Mouse (Mus musculus) liver, embryonic 15.5 days (tissue): Measurements from ENCODE around the gene Ovol1. TPM values are rescaled to one million over a fixed set of nuclear protein-coding genes. Genes with fewer than 3 reads are reported as not detected.

Source experiments
- ATAC-seq: fragments of 200-750 bp; cut with Nextera tagmentation; 2 replicates; pipeline ENCODE4 v1.8.0; 2017; ENCODE audit warnings: moderate number of reproducible peaks, mild to moderate bottlenecking, moderate library complexity; ENCODE audit not compliant: insufficient read depth
- H3K27ac ChIP-seq: fragments of 300-500 bp; sonication (generic); replicated peaks from 2 replicates; pipeline ENCODE4 v1.5.1; 2015; ENCODE audit warnings: mild to moderate bottlenecking, inconsistent platforms
- H3K27me3 ChIP-seq: fragments of 300-500 bp; sonication (generic); 2 replicates; pipeline ENCODE4 v1.6.1; 2015; ENCODE audit warnings: mild to moderate bottlenecking, inconsistent platforms
- H3K36me3 ChIP-seq: fragments of 300-500 bp; sonication (generic); replicated peaks from 2 replicates; pipeline ENCODE4 v1.6.1; 2015; ENCODE audit warnings: moderate library complexity, mild to moderate bottlenecking, inconsistent platforms
- H3K4me1 ChIP-seq: fragments of 300-500 bp; sonication (generic); replicated peaks from 2 replicates; pipeline ENCODE4 v1.6.1; 2015; ENCODE audit warnings: inconsistent platforms
- H3K4me2 ChIP-seq: fragments of 300-500 bp; sonication (generic); 2 replicates; pipeline ENCODE4 v1.6.1; 2015; ENCODE audit warnings: moderate library complexity, mild to moderate bottlenecking, inconsistent platforms
- H3K4me3 ChIP-seq: fragments of 300-500 bp; sonication (generic); replicated peaks from 2 replicates; pipeline ENCODE4 v1.5.1; 2015; ENCODE audit warnings: mild to moderate bottlenecking, inconsistent platforms
- H3K9ac ChIP-seq: fragments of 300-500 bp; sonication (generic); 2 replicates; pipeline ENCODE4 v1.6.1; 2015; ENCODE audit warnings: moderate library complexity, mild to moderate bottlenecking, inconsistent platforms
- H3K9me3 ChIP-seq: fragments of 300-500 bp; sonication (generic); replicated peaks from 2 replicates; pipeline ENCODE4 v1.6.1; 2016; ENCODE audit warnings: inconsistent platforms
- WGBS: fragments of 180-500 bp; shearing (Covaris S2); methylation state at CpG from one replicate; pipeline ENCODE4 v1.1.7; 2015; ENCODE audit warnings: mixed read lengths; ENCODE audit not compliant: insufficient replicate concordance; 5-methylcytosine and 5-hydroxymethylcytosine counted together
- polyA plus RNA-seq: library from polyadenylated mRNA; unstranded; fragments of >200 nt; fragmentation: Nextera tagmentation; extraction: Ambion mirVana; gene quantifications from 2 replicates; pipeline ENCODE4 v1.2.1, GENCODE M21; 2015

The Ovol1 gene
- polyA plus RNA-seq, 1 experiment from 2014 or later = not detected

GRCm38 (mm10) chr19:5568470-5569140 is 8.2 kb upstream of the Ovol1 start:
- peak; percentile 12 for ATAC-seq
- WGBS = 3% methylated on average over 27 of the region's 27 CpGs
- Histone ChIP-seq H3K4me3 (peak overlapping the region; percentile 81), H3K27ac (peak overlapping the region; percentile 93), H3K27me3 (peaks cover 35% of the 10 kb centered on the region), H3K9me3 (no peaks in the 10 kb centered on the region), H3K4me1 (peaks cover 43% of the 10 kb centered on the region), H3K4me2 (peak overlapping the region; percentile 98), H3K9ac (peak overlapping the region; percentile 81), H3K36me3 (peaks cover 13% of the 10 kb centered on the region)

- Histone ChIP-seq H3K9me3 (no peaks in the 10 kb centered on the region), H3K4me3 (peak within 1 kb of the TSS; percentile 81), H3K4me1 (peaks cover 42% of the 10 kb centered on the region), H3K27me3 (peaks cover 43% of the 10 kb centered on the region), H3K36me3 (peaks cover 13% of the 10 kb centered on the region), H3K4me2 (peak within 1 kb of the TSS; percentile 98), H3K9ac (peak within 1 kb of the TSS; percentile 81), H3K27ac (peak within 1 kb of the TSS; percentile 93)
- under 1% methylated on average over 100 of the region's 102 CpGs for WGBS
- ATAC-seq = peak; percentile 86
Observed at GRCm38 (mm10) chr19:5567534-5568469, 7.4 kb upstream of the Ovol1 start, which contains the start of gene Ap5b1. Gene Ap5b1 (plus strand): TSS chr19:5568025.

DNA sequence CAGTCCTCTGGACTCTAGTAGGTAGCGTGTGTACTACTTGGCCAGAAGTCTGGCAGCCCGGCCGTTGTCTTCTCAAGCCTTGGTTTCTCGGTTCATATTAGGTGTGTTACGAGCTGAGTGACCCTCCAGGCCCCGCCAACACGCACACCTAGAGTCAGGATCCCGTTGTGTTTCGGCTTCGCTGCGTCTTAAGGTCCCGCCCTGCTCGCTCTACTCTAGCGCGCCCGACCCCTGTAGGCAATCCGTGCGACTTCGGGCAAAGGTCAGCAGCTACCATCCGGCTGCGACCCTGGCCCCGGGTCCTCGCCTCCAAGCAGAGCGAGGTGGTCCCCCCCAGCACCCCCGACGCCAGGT is 6.7 kb upstream of the Ovol1 start:
- 2% methylated on average over 26 of the region's 26 CpGs for WGBS
- peaks cover 36% of the 10 kb centered on the region for H3K4me1 ChIP-seq
- peaks cover 49% of the 10 kb centered on the region for H3K27me3 ChIP-seq
- peaks cover 13% of the 10 kb centered on the region for H3K36me3 ChIP-seq
- H3K4me2 ChIP-seq = peak overlapping the region; percentile 98
- peak overlapping the region; percentile 93 for H3K27ac ChIP-seq
- H3K9ac ChIP-seq = peak overlapping the region; percentile 81
- H3K9me3 ChIP-seq = no peaks in the 10 kb centered on the region
- peak; percentile 23 for ATAC-seq
- peak overlapping the region; percentile 81 for H3K4me3 ChIP-seq

DNA sequence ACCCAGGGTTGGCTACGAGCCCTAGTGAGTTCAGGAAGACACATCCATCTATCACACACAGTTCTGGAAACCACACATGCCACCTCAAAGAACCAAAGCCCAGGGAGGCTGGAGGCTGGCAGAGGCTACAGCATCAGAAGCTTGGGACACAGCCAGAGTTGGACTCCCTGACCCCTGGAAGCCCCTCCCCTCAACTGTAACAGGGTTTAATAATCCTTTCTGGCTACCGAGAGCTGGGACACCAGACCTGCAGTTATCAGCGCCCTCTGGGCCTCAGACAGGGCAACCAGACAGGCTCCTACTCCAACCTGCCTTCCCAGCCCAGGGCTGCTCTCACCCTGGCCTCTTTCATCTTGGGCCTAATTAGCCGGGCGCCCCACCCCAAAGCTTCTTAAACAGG is 5.9 kb upstream of the Ovol1 start:
- Histone ChIP-seq H3K27ac (no peak overlapping the region), H3K4me2 (peak overlapping the region; percentile 98; the same call in 1 of the 2 replicates), H3K27me3 (peaks cover 58% of the 10 kb centered on the region), H3K9me3 (no peaks in the 10 kb centered on the region), H3K4me3 (no peak overlapping the region), H3K36me3 (peaks cover 13% of the 10 kb centered on the region), H3K9ac (no peak overlapping the region), H3K4me1 (peaks cover 36% of the 10 kb centered on the region)
- no peak for ATAC-seq
- 57% methylated on average over 5 of the region's 5 CpGs for WGBS

DNA sequence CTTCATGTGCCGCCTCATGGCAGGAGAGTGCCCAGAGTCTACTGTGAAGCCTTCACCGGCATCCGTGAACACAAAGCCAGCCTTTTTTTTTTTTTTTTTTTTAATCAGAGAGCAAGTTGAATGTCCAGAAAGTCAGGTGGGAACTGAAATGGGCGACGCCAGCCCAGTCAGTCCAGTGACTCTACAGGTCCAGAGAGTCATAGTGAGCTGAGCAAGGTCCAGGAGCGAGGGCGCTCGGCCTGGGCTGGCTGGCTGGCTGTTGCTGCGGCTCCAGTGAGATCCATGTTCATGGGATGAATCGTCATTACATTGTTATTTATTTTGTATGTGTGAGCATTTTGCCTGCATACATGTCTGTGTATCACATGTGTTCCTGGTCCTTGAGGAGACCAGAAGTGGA is 2.3 kb upstream of the Ovol1 start:
- 78% methylated on average over 10 of the region's 10 CpGs for WGBS
- Histone ChIP-seq H3K27me3 (peaks cover 93% of the 10 kb centered on the region), H3K4me2 (no peak overlapping the region), H3K4me3 (no peak overlapping the region), H3K9me3 (no peaks in the 10 kb centered on the region), H3K27ac (no peak overlapping the region), H3K4me1 (peaks cover 29% of the 10 kb centered on the region), H3K9ac (no peak overlapping the region), H3K36me3 (no peaks in the 10 kb centered on the region)
- ATAC-seq = no peak

DNA sequence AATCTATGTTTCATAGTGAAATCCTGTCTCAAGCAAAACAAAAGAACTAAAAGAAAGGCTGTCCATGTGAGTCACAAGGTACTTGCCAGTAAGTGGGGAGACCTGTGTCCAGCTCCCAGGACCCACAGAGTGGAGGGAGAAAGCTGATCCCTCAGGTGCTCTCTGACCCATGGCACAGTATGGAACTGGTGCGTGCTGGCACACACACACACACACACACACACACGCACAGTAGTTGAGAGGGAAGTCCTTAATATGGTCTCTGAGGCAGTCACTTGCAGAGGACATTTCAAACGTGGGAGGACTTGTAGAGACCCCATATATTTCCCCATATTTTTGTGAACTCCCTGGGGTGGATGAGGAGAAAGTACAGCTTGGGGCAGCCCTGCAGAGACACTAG is 1.4 kb upstream of the Ovol1 start:
- Histone ChIP-seq H3K27me3 (peaks cover 100% of the 10 kb centered on the region), H3K4me2 (no peak overlapping the region), H3K27ac (no peak overlapping the region), H3K36me3 (no peaks in the 10 kb centered on the region), H3K9me3 (no peaks in the 10 kb centered on the region), H3K4me3 (no peak overlapping the region), H3K4me1 (peaks cover 21% of the 10 kb centered on the region), H3K9ac (no peak overlapping the region)
- 28% methylated on average over 3 of the region's 3 CpGs for WGBS
- no peak for ATAC-seq

GRCm38 (mm10) chr19:5561252-5561790 is 875 bp upstream of the Ovol1 start:
- Histone ChIP-seq H3K4me3 (peak overlapping the region; percentile 35; the same call in 1 of the 2 replicates), H3K9ac (no peak overlapping the region), H3K4me1 (peaks cover 15% of the 10 kb centered on the region), H3K36me3 (no peaks in the 10 kb centered on the region), H3K4me2 (peak overlapping the region; percentile 58; the same call in 1 of the 2 replicates), H3K9me3 (no peaks in the 10 kb centered on the region), H3K27ac (no peak overlapping the region), H3K27me3 (peaks cover 100% of the 10 kb centered on the region)
- 25% methylated on average over 10 of the region's 10 CpGs for WGBS
- no peak for ATAC-seq

DNA sequence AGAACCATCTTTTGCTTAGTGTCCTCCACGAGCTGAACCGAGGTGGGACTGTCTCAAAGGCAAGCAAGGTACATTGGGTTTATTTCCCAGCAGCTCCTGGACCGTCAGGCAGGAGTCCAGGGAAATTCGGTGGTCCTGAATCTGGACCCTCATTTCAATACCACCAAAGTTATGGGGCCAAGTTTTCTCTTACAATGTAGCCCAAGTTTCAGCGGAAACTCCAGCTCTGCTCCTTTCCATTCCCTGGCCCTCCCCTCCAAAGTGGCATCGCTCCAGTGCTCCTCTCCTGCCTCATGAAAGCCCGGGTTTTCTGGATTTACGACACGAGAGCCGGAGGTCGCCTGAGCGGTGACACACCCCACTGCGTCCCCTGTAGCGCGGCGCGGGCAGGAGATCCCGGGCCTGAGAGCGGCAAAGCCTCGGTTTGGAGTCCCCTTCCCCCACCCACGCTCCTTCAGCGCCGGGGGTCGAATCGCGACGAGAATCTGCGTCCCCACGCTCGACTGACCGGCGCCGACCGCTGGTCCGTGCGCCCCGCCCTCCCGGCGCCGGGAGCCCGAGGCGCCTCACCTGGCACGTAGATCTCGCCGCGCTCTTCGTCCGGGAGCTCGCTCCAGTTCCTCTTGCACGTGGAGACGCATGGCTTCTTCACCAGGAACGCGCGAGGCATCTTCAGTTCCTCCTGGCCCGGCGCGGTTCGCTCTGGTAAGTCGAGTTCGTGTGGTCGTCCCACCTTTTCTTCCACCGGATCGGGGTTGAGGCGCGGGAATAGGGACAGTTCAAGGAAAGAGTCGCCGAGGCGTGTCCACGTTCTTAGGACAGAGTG is 602 bp downstream of the Ovol1 start:
- Histone ChIP-seq H3K9me3 (no peaks in the 10 kb centered on the region), H3K4me1 (peaks cover 14% of the 10 kb centered on the region), H3K27me3 (peaks cover 100% of the 10 kb centered on the region), H3K4me2 (peak overlapping the region; percentile 58), H3K27ac (no peak overlapping the region), H3K4me3 (peak overlapping the region; percentile 35), H3K9ac (no peak overlapping the region), H3K36me3 (no peaks in the 10 kb centered on the region)
- WGBS = 1% methylated on average over 69 of the region's 69 CpGs
- ATAC-seq = no peak

DNA sequence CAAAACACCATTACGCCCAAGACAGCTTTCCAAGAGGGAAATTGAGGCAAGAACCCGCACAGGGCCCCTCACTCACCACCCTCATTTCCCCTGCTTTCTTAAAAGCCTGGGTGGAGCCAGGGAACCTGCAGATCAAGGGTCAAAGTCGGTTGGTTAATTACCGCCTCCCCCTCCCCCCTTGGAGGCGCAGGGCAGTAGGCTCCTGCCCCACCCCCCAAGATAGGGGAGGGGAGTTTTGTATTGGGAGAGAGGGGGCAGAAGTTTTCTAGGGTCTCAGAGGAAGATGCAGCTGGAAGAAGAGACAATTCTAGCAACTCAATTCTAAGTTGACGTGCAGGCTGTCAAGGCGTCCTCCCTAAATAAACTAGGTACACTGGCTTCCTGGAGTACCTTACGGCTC is 1.2 kb downstream of the Ovol1 start:
- peaks cover 14% of the 10 kb centered on the region for H3K4me1 ChIP-seq
- ATAC-seq = no peak
- no peak overlapping the region for H3K9ac ChIP-seq
- no peak overlapping the region for H3K27ac ChIP-seq
- H3K27me3 ChIP-seq = peaks cover 97% of the 10 kb centered on the region
- 23% methylated on average over 8 of the region's 8 CpGs for WGBS
- no peak overlapping the region for H3K4me2 ChIP-seq
- no peak overlapping the region for H3K4me3 ChIP-seq
- H3K36me3 ChIP-seq = no peaks in the 10 kb centered on the region
- H3K9me3 ChIP-seq = no peaks in the 10 kb centered on the region

DNA sequence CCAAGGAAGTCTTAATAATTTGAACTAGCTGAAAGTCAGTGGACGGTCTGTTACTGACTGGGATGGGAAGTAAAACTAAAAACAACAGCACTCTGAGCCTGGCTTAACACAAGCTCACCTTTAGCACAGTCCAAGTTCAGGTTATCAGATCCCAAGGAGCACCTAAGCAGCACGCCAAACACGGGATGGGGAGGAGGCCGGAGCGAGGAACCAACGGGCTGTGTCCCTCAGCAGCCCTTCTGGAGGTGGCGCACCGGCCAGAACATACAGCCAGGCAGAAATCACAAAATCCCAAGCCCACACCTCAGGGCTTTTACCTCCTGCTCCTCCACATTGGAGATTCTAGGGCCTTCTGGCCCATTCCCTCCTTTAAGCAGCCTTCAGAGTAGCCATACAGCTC is 1.7 kb downstream of the Ovol1 start:
- 53% methylated on average over 8 of the region's 8 CpGs for WGBS
- Histone ChIP-seq H3K36me3 (no peaks in the 10 kb centered on the region), H3K27me3 (peaks cover 97% of the 10 kb centered on the region), H3K9ac (no peak overlapping the region), H3K27ac (no peak overlapping the region), H3K9me3 (no peaks in the 10 kb centered on the region), H3K4me3 (no peak overlapping the region), H3K4me2 (no peak overlapping the region), H3K4me1 (peaks cover 14% of the 10 kb centered on the region)
- no peak for ATAC-seq
